Mouse (Mus musculus): ENCODE results near the gene Lifr. TPM values are rescaled to one million over a fixed set of nuclear protein-coding genes. Genes with fewer than 3 reads are reported as not detected.

The Lifr gene
- polyA plus RNA-seq (2016; fragmentation: Nextera tagmentation; extraction: Ambion mirVana): 19.8 and 24.9 TPM in 2 replicates

DNA sequence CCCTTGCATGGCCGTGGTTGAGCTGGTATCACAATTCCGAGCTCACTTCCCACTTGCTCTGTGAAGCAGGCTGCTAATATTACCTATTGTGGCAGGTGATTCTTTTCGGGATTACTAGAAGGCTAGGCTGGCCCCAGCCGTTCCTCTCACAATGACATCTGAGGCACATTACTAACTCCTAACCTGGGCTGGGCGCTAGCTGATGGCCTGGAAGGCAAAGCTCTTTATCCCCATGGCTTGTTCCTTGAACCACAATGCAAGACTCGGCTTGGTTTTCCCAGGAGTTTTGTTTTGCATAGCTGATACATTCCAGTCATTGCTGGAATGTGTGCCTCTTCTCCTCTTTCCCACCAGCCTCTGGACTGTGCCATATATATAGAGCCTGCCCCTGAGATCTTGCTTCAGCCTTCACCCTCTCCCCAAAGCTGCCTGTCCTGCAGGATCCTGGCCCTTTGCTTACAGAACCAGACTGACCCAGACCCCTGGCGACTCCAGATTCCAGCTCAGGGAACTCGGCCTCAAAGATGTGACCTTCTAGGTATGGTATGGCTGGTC lies at the start of gene Lifr:
Gene Lifr (plus strand): TSS at position 404 of the 555 bp plus-strand sequence.
- Histone ChIP-seq H3K36me3 (no peaks in the 10 kb centered on the region), H3K9me3 (replicated peaks) (no peaks in the 10 kb centered on the region), H3K27me3 (replicated peaks) (no peaks in the 10 kb centered on the region), H3K27ac (no peak within 1 kb of the TSS), H3K9ac (no peak within 1 kb of the TSS), H3K4me1 (peaks cover 8% of the 10 kb centered on the region; the same call in 1 of the 2 replicates), H3K4me2 (no peak within 1 kb of the TSS), H3K4me3 (no peak within 1 kb of the TSS)
- ATAC-seq: no peak
- WGBS (ENCODE audit: insufficient replicate concordance): 64% methylated on average over 8 of the region's 8 CpGs

DNA sequence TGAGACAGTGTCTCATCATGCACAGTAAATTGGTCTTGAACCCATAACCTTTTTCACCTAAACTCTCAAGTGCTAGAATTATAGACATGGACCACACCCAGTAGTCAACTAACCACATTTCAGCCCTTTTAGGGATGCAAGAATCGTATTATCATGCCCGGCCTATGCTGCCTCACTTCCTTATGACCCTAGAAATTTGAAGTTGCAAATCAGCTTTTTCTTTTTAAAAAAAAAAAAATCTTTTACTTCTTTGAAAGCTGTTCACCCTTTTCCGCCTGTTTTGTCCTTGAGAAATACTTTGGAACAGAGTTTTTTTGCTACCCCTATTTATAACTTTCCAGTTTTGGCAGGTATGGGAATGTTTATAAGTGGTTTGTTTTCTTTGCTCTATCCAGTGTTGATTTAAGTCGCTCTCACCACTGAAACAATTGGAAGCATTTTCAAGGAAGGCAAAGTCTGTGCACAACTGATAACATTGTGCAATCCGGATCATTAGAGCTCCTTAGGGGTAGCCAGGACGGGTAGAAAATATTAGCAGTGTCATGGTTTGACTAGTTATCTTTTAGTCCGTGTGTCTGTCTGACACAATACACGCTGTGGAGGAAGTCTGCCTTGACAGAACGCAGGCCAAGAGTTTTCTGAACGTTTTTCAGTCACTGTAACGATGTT lies 46.2 kb upstream of the Lifr start:
- H3K4me3 ChIP-seq: no peak overlapping the region
- 10% methylated on average over 11 of the region's 11 CpGs for WGBS (ENCODE audit: insufficient replicate concordance)

GRCm38 (mm10) chr15:7045056-7045455 lies 45.4 kb upstream of the Lifr start:
- no peak overlapping the region for H3K9ac ChIP-seq
- 77% methylated on average over 4 of the region's 4 CpGs for WGBS (ENCODE audit: insufficient replicate concordance)
- no peak overlapping the region for H3K27ac ChIP-seq
- no peak for ATAC-seq
- H3K9me3 ChIP-seq (replicated peaks): no peaks in the 10 kb centered on the region
- no peaks in the 10 kb centered on the region for H3K27me3 ChIP-seq (replicated peaks)
- no peaks in the 10 kb centered on the region for H3K36me3 ChIP-seq
- H3K4me2 ChIP-seq: no peak overlapping the region
- H3K4me1 ChIP-seq: peaks cover 43% of the 10 kb centered on the region
- H3K4me3 ChIP-seq: no peak overlapping the region

More for the DNA sequence above, 46.2 kb upstream of the Lifr start:
- H3K9me3 ChIP-seq (replicated peaks): no peaks in the 10 kb centered on the region
- H3K4me1 ChIP-seq: peaks cover 41% of the 10 kb centered on the region
- peak overlapping the region; percentile 40; the same call in 1 of the 2 replicates for H3K27ac ChIP-seq
- 0 out of 2 replicates have a peak overlapping the region, but pooled peaks have one; percentile 14 for H3K4me2 ChIP-seq
- H3K36me3 ChIP-seq: no peaks in the 10 kb centered on the region
- ATAC-seq: peak; percentile 75
- H3K9ac ChIP-seq: no peak overlapping the region
- no peaks in the 10 kb centered on the region for H3K27me3 ChIP-seq (replicated peaks)

GRCm38 (mm10) chr15:7047931-7048330 lies 42.5 kb upstream of the Lifr start:
- Histone ChIP-seq H3K4me1 (peaks cover 51% of the 10 kb centered on the region), H3K4me2 (peak overlapping the region; percentile 37; the same call in 1 of the 2 replicates), H3K4me3 (no peak overlapping the region), H3K9me3 (replicated peaks) (no peaks in the 10 kb centered on the region), H3K36me3 (no peaks in the 10 kb centered on the region), H3K27ac (no peak overlapping the region), H3K27me3 (replicated peaks) (no peaks in the 10 kb centered on the region), H3K9ac (no peak overlapping the region)
- 31% methylated on average over 3 of the region's 3 CpGs for WGBS (ENCODE audit: insufficient replicate concordance)
- peak; percentile 80 for ATAC-seq

DNA sequence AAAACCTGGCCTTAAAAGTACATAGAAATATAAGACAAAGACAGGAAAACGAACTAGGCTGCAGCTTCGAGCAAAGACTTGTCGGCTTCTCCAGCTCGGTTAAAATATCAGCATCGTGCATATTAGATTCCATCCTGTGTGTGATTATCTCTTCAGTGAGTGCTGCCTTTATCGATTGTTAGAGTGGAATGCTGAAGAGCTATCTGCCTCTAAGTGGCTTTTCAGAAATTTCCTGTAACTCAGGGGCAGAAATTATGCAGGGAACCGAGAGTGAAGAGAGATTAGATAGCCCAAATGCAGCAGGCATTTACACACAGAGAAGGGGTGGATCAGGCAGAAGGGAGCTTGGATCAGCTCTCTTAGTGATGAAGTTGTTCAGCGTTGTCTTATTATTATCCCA lies 41.5 kb upstream of the Lifr start:
- WGBS (ENCODE audit: insufficient replicate concordance): 11% methylated on average over 8 of the region's 8 CpGs
- ATAC-seq: peak; percentile 63

DNA sequence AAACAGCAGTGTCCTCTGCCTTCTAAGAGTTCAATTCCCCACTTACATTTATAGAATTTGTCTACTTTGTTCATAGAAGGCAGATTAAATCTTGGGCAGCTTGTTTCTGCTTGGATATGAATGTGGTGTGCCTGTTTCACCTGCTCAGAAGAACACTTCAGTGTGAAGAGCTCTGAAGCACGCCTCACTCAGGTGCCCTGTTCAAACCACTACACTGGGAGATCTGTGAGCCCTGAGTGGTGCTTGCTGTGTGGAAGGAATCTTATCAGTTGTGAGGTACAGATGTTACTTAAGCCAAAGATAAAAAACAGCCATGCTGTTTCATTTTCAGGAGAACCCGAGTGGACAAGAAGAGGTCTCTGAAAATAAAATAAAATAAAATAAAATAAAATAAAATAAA lies 38.7 kb upstream of the Lifr start:
- peaks cover 30% of the 10 kb centered on the region for H3K4me1 ChIP-seq
- WGBS (ENCODE audit: insufficient replicate concordance): 31% methylated on average over 2 of the region's 2 CpGs
- no peak overlapping the region for H3K9ac ChIP-seq
- no peaks in the 10 kb centered on the region for H3K27me3 ChIP-seq (replicated peaks)
- no peaks in the 10 kb centered on the region for H3K36me3 ChIP-seq
- H3K4me3 ChIP-seq: no peak overlapping the region
- no peak overlapping the region for H3K4me2 ChIP-seq
- H3K27ac ChIP-seq: no peak overlapping the region
- H3K9me3 ChIP-seq (replicated peaks): no peaks in the 10 kb centered on the region
- ATAC-seq: no peak

More for the DNA sequence above, 41.5 kb upstream of the Lifr start:
- Histone ChIP-seq H3K4me1 (peaks cover 45% of the 10 kb centered on the region), H3K9me3 (replicated peaks) (no peaks in the 10 kb centered on the region), H3K27me3 (replicated peaks) (no peaks in the 10 kb centered on the region), H3K27ac (no peak overlapping the region), H3K4me2 (no peak overlapping the region), H3K9ac (no peak overlapping the region), H3K4me3 (no peak overlapping the region), H3K36me3 (no peaks in the 10 kb centered on the region)

- Histone ChIP-seq H3K36me3 (no peaks in the 10 kb centered on the region), H3K9me3 (replicated peaks) (no peaks in the 10 kb centered on the region), H3K27ac (no peak overlapping the region), H3K4me3 (no peak overlapping the region), H3K27me3 (replicated peaks) (no peaks in the 10 kb centered on the region), H3K9ac (no peak overlapping the region), H3K4me1 (peaks cover 30% of the 10 kb centered on the region), H3K4me2 (no peak overlapping the region)
- 66% methylated on average over 2 of the region's 2 CpGs for WGBS (ENCODE audit: insufficient replicate concordance)
- no peak for ATAC-seq
Measured at GRCm38 (mm10) chr15:7052117-7052516, 38.3 kb upstream of the Lifr start.

GRCm38 (mm10) chr15:7056851-7057250 lies 33.6 kb upstream of the Lifr start:
- Histone ChIP-seq H3K4me1 (no peaks in the 10 kb centered on the region), H3K4me2 (no peak overlapping the region), H3K36me3 (no peaks in the 10 kb centered on the region), H3K9me3 (replicated peaks) (no peaks in the 10 kb centered on the region), H3K9ac (no peak overlapping the region), H3K4me3 (no peak overlapping the region), H3K27me3 (replicated peaks) (0 out of 2 replicates have a peak, but pooled peaks cover 4% of the 10 kb centered on the region), H3K27ac (no peak overlapping the region)
- 38% methylated on average over 3 of the region's 3 CpGs for WGBS (ENCODE audit: insufficient replicate concordance)
- ATAC-seq: no peak

GRCm38 (mm10) chr15:7060522-7060921 lies 29.9 kb upstream of the Lifr start:
- 49% methylated on average over 2 of the region's 2 CpGs for WGBS (ENCODE audit: insufficient replicate concordance)
- no peak overlapping the region for H3K4me3 ChIP-seq
- H3K27ac ChIP-seq: no peak overlapping the region
- H3K9me3 ChIP-seq (replicated peaks): no peaks in the 10 kb centered on the region
- H3K36me3 ChIP-seq: no peaks in the 10 kb centered on the region
- H3K9ac ChIP-seq: no peak overlapping the region
- H3K4me2 ChIP-seq: no peak overlapping the region
- H3K27me3 ChIP-seq (replicated peaks): 0 out of 2 replicates have a peak, but pooled peaks cover 4% of the 10 kb centered on the region
- no peaks in the 10 kb centered on the region for H3K4me1 ChIP-seq
- no peak for ATAC-seq

GRCm38 (mm10) chr15:7061995-7062697 lies 28.3 kb upstream of the Lifr start:
- no peaks in the 10 kb centered on the region for H3K4me1 ChIP-seq
- no peak overlapping the region for H3K27ac ChIP-seq
- H3K4me2 ChIP-seq: no peak overlapping the region
- H3K36me3 ChIP-seq: no peaks in the 10 kb centered on the region
- WGBS (ENCODE audit: insufficient replicate concordance): 58% methylated on average over 4 of the region's 4 CpGs
- no peak for ATAC-seq
- H3K9ac ChIP-seq: no peak overlapping the region
- 0 out of 2 replicates have a peak, but pooled peaks cover 8% of the 10 kb centered on the region for H3K27me3 ChIP-seq (replicated peaks)
- no peaks in the 10 kb centered on the region for H3K9me3 ChIP-seq (replicated peaks)
- no peak overlapping the region for H3K4me3 ChIP-seq

GRCm38 (mm10) chr15:7062698-7063009 lies 27.8 kb upstream of the Lifr start:
- 73% methylated on average over 1 of the region's 1 CpGs for WGBS (ENCODE audit: insufficient replicate concordance)
- no peaks in the 10 kb centered on the region for H3K4me1 ChIP-seq
- no peak for ATAC-seq

More at GRCm38 (mm10) chr15:7062698-7063009, 27.8 kb upstream of the Lifr start:
- Histone ChIP-seq H3K9ac (no peak overlapping the region), H3K4me2 (no peak overlapping the region), H3K9me3 (replicated peaks) (no peaks in the 10 kb centered on the region), H3K4me3 (no peak overlapping the region), H3K27ac (no peak overlapping the region), H3K36me3 (no peaks in the 10 kb centered on the region), H3K27me3 (replicated peaks) (0 out of 2 replicates have a peak, but pooled peaks cover 8% of the 10 kb centered on the region)
